Mouse (Mus musculus): ENCODE results near the gene Pgam2. TPM values are rescaled to one million over a fixed set of nuclear protein-coding genes. Genes with fewer than 3 reads are reported as not detected.

Pgam2 gene
- total and polyA plus RNA-seq, 3 experiments: 743 to 1,176 (median 848) TPM

- no peaks in the 10 kb centered on the region for H3K36me3 ChIP-seq (ENCODE audit: control insufficient read depth, insufficient read depth, low read length)
- H3K4me3 ChIP-seq: no peak overlapping the region
- H3K9ac ChIP-seq (ENCODE audit: low read depth, low read length): no peak overlapping the region
- TF ChIP-seq CTCF (IDR thresholded peaks at IDR 0.05) (no peak), POLR2A (IDR thresholded peaks at IDR 0.05; ENCODE audit: insufficient read depth, low read depth, low read length) (no peak), EP300 (IDR thresholded peaks at IDR 0.05; ENCODE audit: insufficient read depth, low read depth, low read length) (no peak)
- 94% methylated on average over 2 of the region's 2 CpGs for WGBS
- no peaks in the 10 kb centered on the region for H3K4me1 ChIP-seq (ENCODE audit: control insufficient read depth, insufficient read depth, low read length)
- DNase-seq: no peak
- intact Hi-C loops (cut with DNase I): no loop called here
- H3K27ac ChIP-seq: no peak overlapping the region
- H3K27me3 ChIP-seq (ENCODE audit: control insufficient read depth, insufficient read depth, low read length): no peaks in the 10 kb centered on the region
- peaks cover 4% of the 10 kb centered on the region; the same call in 1 of the 2 replicates for H3K79me2 ChIP-seq (replicated peaks; ENCODE audit: control insufficient read depth, insufficient read depth, low read length)
Measured at GRCm38 (mm10) chr11:5753755-5754154, 49.8 kb downstream of the Pgam2 start.

Other genes with a start within 250 kb of the Pgam2 start
- gene Ankrd36, start 234.0 kb downstream of the Pgam2 start, total RNA-seq (2021): not detected
- 0.12 and 0.23 TPM in 2 replicates for gene Ankrd36, start 234.0 kb downstream of the Pgam2 start, polyA plus RNA-seq (2012; rRNA removed)
- 100 to 1,000 TPM; 151 to 166 TPM for gene Mrps24, start 88.1 kb downstream of the Pgam2 start, total RNA-seq (2021)
- gene Mrps24, start 88.1 kb downstream of the Pgam2 start, polyA plus RNA-seq (2012; rRNA removed): 136 and 178 TPM in 2 replicates
- gene Urgcp, start 41.4 kb downstream of the Pgam2 start, total RNA-seq (2021): 10 to 100 TPM; 58.5 to 69.8 TPM
- gene Urgcp, start 41.4 kb downstream of the Pgam2 start, polyA plus RNA-seq (2012; rRNA removed): 26.1 and 35.7 TPM in 2 replicates
- gene Dbnl, start 15.2 kb downstream of the Pgam2 start, total RNA-seq (2021): 10 to 100 TPM; 25.7 to 29.2 TPM
- gene Dbnl, start 15.2 kb downstream of the Pgam2 start, polyA plus RNA-seq (2012; rRNA removed): 24.4 and 25.6 TPM in 2 replicates
- gene Polm, start 34.3 kb upstream of the Pgam2 start, total RNA-seq (2021): 1 to 10 TPM; 2.1 to 3.3 TPM
- gene Polm, start 34.3 kb upstream of the Pgam2 start, polyA plus RNA-seq (2012; rRNA removed): 6.3 and 11.2 TPM in 2 replicates
- 10 to 100 TPM; 18.6 to 19.9 TPM for gene Aebp1, start 58.2 kb upstream of the Pgam2 start, total RNA-seq (2021)
- gene Aebp1, start 58.2 kb upstream of the Pgam2 start, polyA plus RNA-seq (2012; rRNA removed): 25.6 and 33.3 TPM in 2 replicates
- 10 to 100 TPM; 30.9 to 42.6 TPM for gene Pold2, start 74.6 kb upstream of the Pgam2 start, total RNA-seq (2021)
- gene Pold2, start 74.6 kb upstream of the Pgam2 start, polyA plus RNA-seq (2012; rRNA removed): 49.1 and 58.1 TPM in 2 replicates
- gene Myl7, start 95.0 kb upstream of the Pgam2 start, total RNA-seq (2021): 100 to 1,000 TPM; 463 to 551 TPM
- gene Myl7, start 95.0 kb upstream of the Pgam2 start, polyA plus RNA-seq (2012; rRNA removed): 1,125 and 1,658 TPM in 2 replicates
- 10 to 100 TPM; 10.4 to 13.9 TPM for gene Gck, start 146.3 kb upstream of the Pgam2 start, total RNA-seq (2021)
- 10.5 and 15.4 TPM in 2 replicates for gene Gck, start 146.3 kb upstream of the Pgam2 start, polyA plus RNA-seq (2012; rRNA removed)
- 10 to 100 TPM; 53.4 to 62.2 TPM for gene Ykt6, start 152.0 kb upstream of the Pgam2 start, total RNA-seq (2021)
- gene Ykt6, start 152.0 kb upstream of the Pgam2 start, polyA plus RNA-seq (2012; rRNA removed): 46.3 and 71.2 TPM in 2 replicates

All from heart, adult 2 months (tissue).